8 mouse cellular contexts compared by ENCODE assay signal in genomic region chr6:92704810-92705209, GRCm38 (mm10). TPM values are rescaled to one million over a fixed set of nuclear protein-coding genes. Genes with fewer than 3 reads are reported as not detected.
DNase-seq lines count a peak whose midpoint lies in the region; ATAC-seq lines count a peak whose summit lies in the region.

No protein-coding gene starts in this region.

- H3K4me1 ChIP-seq in heart, embryonic 12.5 days (replicated peaks), result peaks cover 10% of the 10 kb centered on the region
- H3K4me1 ChIP-seq in limb, embryonic 13.5 days, result peaks cover 30% of the 10 kb centered on the region

- H3K4me3 ChIP-seq in heart, embryonic 12.5 days, result peak overlapping the region; percentile 78
- peak overlapping the region; percentile 79 for H3K4me3 ChIP-seq in limb, embryonic 13.5 days

- H3K27ac ChIP-seq in heart, embryonic 12.5 days (ENCODE audit: poor library complexity, severe bottlenecking), result no peak overlapping the region
- peak overlapping the region; percentile 79 for H3K27ac ChIP-seq in limb, embryonic 13.5 days

- no peaks in the 10 kb centered on the region for H3K9me3 ChIP-seq in heart, embryonic 12.5 days (replicated peaks)
- no peaks in the 10 kb centered on the region for H3K9me3 ChIP-seq in limb, embryonic 13.5 days

- no peaks in the 10 kb centered on the region for H3K36me3 ChIP-seq in heart, embryonic 12.5 days
- no peaks in the 10 kb centered on the region for H3K36me3 ChIP-seq in limb, embryonic 13.5 days

- WGBS in heart, embryonic 12.5 days, result 33% methylated on average over 9 of the region's 9 CpGs
- 8% methylated on average over 9 of the region's 9 CpGs for WGBS in limb, embryonic 13.5 days

- no peak for ATAC-seq in heart, embryonic 12.5 days (ENCODE audit: insufficient number of reproducible peaks, low FRiP score)
- peak; percentile 76 for ATAC-seq in limb, embryonic 13.5 days (ENCODE audit: low FRiP score, low read depth)

- peak; percentile 12 for DNase-seq in ES-CJ7 (ENCODE audit: low read depth, low spot score)
- DNase-seq in brain, adult 2 months (ENCODE audit: low read depth, low spot score), result peak; percentile 58
- peak; percentile 13 for DNase-seq in right cerebral cortex, postnatal 14 days
- no peak for DNase-seq in cerebellum, adult 18-20 months
- DNase-seq in thymus, postnatal 25 days, result no peak
- no peak for DNase-seq in liver

- H3K9ac ChIP-seq in heart, embryonic 12.5 days, result no peak overlapping the region
- 0 out of 2 replicates have a peak overlapping the region, but pooled peaks have one; percentile 4 for H3K9ac ChIP-seq in limb, embryonic 13.5 days

- H3K4me2 ChIP-seq in heart, embryonic 12.5 days, result peak overlapping the region; percentile 99
- peak overlapping the region; percentile 94 for H3K4me2 ChIP-seq in limb, embryonic 13.5 days (replicated peaks)

- 0 out of 2 replicates have a peak, but pooled peaks cover 2% of the 10 kb centered on the region for H3K27me3 ChIP-seq in heart, embryonic 12.5 days (replicated peaks)
- H3K27me3 ChIP-seq in limb, embryonic 13.5 days, result 0 out of 2 replicates have a peak, but pooled peaks cover 4% of the 10 kb centered on the region

RNA-seq across cellular contexts. Expression of gene Prickle2, which starts 1.1 kb away (rescaled TPM):
- 7.9 and 8.9 TPM in 2 replicates for polyA plus RNA-seq in heart, embryonic 12.5 days (2016; fragmentation: Nextera tagmentation; extraction: Ambion mirVana)
- 6.1 and 6.3 TPM in 2 replicates for polyA plus RNA-seq in limb, embryonic 13.5 days (2015; fragmentation: Nextera tagmentation; extraction: Ambion mirVana)

Comparison
In these comparisons a context has a peak if more than half of its experiments do, and no peak if none do; other contexts are left out.
1. DNase-seq: peak in ES-CJ7 (single experiment), brain, adult 2 months (single experiment) and right cerebral cortex, postnatal 14 days (single experiment); none in cerebellum, adult 18-20 months (0 of 2), thymus, postnatal 25 days (single experiment) and liver (single experiment).